Mouse (Mus musculus): Measurements from ENCODE around the gene Rab11b. TPM values are rescaled to one million over a fixed set of nuclear protein-coding genes. Genes with fewer than 3 reads are reported as not detected.

Rab11b gene
- polyA plus RNA-seq, 1 experiment from 2014 or later = 209 TPM

DNA sequence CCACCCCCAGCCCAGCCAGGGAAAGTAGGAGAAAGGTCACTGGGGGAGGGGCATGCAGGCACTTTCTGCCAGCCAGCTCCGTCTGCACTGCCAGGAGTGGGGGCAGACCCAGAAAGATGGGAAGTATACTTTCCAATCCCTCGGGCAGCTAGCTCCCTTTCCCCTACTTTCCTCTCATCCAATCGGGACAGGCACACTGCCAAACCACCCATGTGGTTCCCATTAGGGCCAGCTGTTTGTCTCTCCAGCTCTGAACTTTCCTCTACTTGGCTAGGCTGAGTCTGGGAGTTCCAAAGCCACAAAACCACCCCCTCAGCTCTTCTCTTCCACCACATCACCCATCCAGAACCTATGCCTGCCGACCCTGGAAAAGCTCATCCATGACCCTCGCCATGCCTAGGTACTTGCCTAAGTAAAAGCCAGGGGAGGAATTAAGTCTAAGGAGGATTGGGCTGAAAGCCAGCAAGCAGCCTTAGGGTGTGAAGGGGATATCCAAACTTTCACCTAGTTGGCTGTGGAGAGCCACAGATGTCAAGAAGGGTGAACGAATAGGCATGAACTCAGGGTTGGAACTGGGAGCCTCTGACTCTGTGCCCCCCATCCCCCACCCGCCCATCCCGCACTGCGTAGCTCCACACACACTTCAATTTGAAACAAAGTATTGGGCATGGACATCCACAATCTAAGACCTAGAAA, 19.1 kb upstream of the Rab11b start:
- Histone ChIP-seq H3K36me3 (ENCODE audit: control insufficient read depth, insufficient read depth, low read length) (peaks cover 31% of the 10 kb centered on the region), H3K9me3 (ENCODE audit: control insufficient read depth, low read length) (no peaks in the 10 kb centered on the region), H3K4me3 (ENCODE audit: low read depth, low read length) (peak overlapping the region; percentile 7), H3K27me3 (replicated peaks; ENCODE audit: control insufficient read depth, insufficient read depth, low read length) (no peaks in the 10 kb centered on the region), H3K4me1 (replicated peaks; ENCODE audit: control insufficient read depth, insufficient read depth, low read length) (peaks cover 38% of the 10 kb centered on the region), H3K9ac (ENCODE audit: low read length) (no peak overlapping the region), H3K4me2 (ENCODE audit: low read length) (peak overlapping the region; percentile 79), H3K27ac (ENCODE audit: low read depth) (peak overlapping the region; percentile 87)
- WGBS = 36% methylated on average over 9 of the region's 9 CpGs
- ATAC-seq (replicated peaks; ENCODE audit: low FRiP score, low TSS enrichment, low read depth) = peak; percentile 69
- peak; percentile 93 for DNase-seq (ENCODE audit: low spot score)

- DNase-seq (ENCODE audit: low spot score) = no peak
- WGBS = 93% methylated on average over 4 of the region's 4 CpGs
- H3K27me3 ChIP-seq (replicated peaks; ENCODE audit: control insufficient read depth, insufficient read depth, low read length) = no peaks in the 10 kb centered on the region
- no peak overlapping the region for H3K9ac ChIP-seq (ENCODE audit: low read length)
- H3K27ac ChIP-seq (ENCODE audit: low read depth) = no peak overlapping the region
- ATAC-seq (replicated peaks; ENCODE audit: low FRiP score, low TSS enrichment, low read depth) = no peak
- H3K4me2 ChIP-seq (ENCODE audit: low read length) = no peak overlapping the region
- peaks cover 31% of the 10 kb centered on the region for H3K36me3 ChIP-seq (ENCODE audit: control insufficient read depth, insufficient read depth, low read length)
- H3K9me3 ChIP-seq (ENCODE audit: control insufficient read depth, low read length) = no peaks in the 10 kb centered on the region
- H3K4me1 ChIP-seq (replicated peaks; ENCODE audit: control insufficient read depth, insufficient read depth, low read length) = peaks cover 20% of the 10 kb centered on the region
- no peak overlapping the region for H3K4me3 ChIP-seq (ENCODE audit: low read depth, low read length)
Measured at GRCm38 (mm10) chr17:33775287-33775686, 15.0 kb upstream of the Rab11b start.

GRCm38 (mm10) chr17:33774573-33775155, 14.3 kb upstream of the Rab11b start:
- H3K4me3 ChIP-seq (ENCODE audit: low read depth, low read length) = no peak overlapping the region
- peaks cover 13% of the 10 kb centered on the region for H3K4me1 ChIP-seq (replicated peaks; ENCODE audit: control insufficient read depth, insufficient read depth, low read length)
- peaks cover 31% of the 10 kb centered on the region for H3K36me3 ChIP-seq (ENCODE audit: control insufficient read depth, insufficient read depth, low read length)
- H3K27me3 ChIP-seq (replicated peaks; ENCODE audit: control insufficient read depth, insufficient read depth, low read length) = no peaks in the 10 kb centered on the region
- no peaks in the 10 kb centered on the region for H3K9me3 ChIP-seq (ENCODE audit: control insufficient read depth, low read length)
- ATAC-seq (replicated peaks; ENCODE audit: low FRiP score, low TSS enrichment, low read depth) (no peak), DNase-seq (ENCODE audit: low spot score) (no peak)
- H3K27ac ChIP-seq (ENCODE audit: low read depth) = no peak overlapping the region
- H3K9ac ChIP-seq (ENCODE audit: low read length) = no peak overlapping the region
- 91% methylated on average over 8 of the region's 8 CpGs for WGBS
- H3K4me2 ChIP-seq (ENCODE audit: low read length) = no peak overlapping the region

- no peak overlapping the region for H3K4me3 ChIP-seq (ENCODE audit: low read depth, low read length)
- DNase-seq (ENCODE audit: low spot score) (no peak), ATAC-seq (replicated peaks; ENCODE audit: low FRiP score, low TSS enrichment, low read depth) (no peak)
- no peak overlapping the region for H3K9ac ChIP-seq (ENCODE audit: low read length)
- peaks cover 7% of the 10 kb centered on the region for H3K4me1 ChIP-seq (replicated peaks; ENCODE audit: control insufficient read depth, insufficient read depth, low read length)
- H3K9me3 ChIP-seq (ENCODE audit: control insufficient read depth, low read length) = no peaks in the 10 kb centered on the region
- no peaks in the 10 kb centered on the region for H3K27me3 ChIP-seq (replicated peaks; ENCODE audit: control insufficient read depth, insufficient read depth, low read length)
- H3K4me2 ChIP-seq (ENCODE audit: low read length) = no peak overlapping the region
- peaks cover 31% of the 10 kb centered on the region for H3K36me3 ChIP-seq (ENCODE audit: control insufficient read depth, insufficient read depth, low read length)
- no peak overlapping the region for H3K27ac ChIP-seq (ENCODE audit: low read depth)
- 87% methylated on average over 6 of the region's 6 CpGs for WGBS
Measured at GRCm38 (mm10) chr17:33773871-33774572, 13.7 kb upstream of the Rab11b start.

DNA sequence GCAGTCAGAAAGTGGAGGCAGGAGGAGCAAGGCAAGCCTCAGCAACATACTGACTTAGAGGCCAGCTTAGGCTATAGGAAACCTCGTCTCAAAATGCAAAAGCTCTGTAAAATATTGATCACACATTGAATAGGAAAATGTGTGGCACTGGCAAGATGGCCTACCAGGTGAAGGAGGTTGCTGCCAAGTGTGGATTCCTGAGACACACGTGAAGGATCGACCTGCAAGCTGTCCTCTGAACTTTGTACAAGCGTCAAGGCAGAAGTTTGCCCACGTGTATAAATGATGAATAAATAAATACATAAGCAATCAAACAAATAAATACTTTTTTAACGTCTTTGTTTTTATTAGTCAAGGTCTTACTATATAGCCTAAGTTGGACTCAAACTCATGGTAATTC, 13.1 kb upstream of the Rab11b start:
- 76% methylated on average over 6 of the region's 6 CpGs for WGBS
- peaks cover 31% of the 10 kb centered on the region for H3K36me3 ChIP-seq (ENCODE audit: control insufficient read depth, insufficient read depth, low read length)
- peaks cover under 1% of the 10 kb centered on the region for H3K4me1 ChIP-seq (replicated peaks; ENCODE audit: control insufficient read depth, insufficient read depth, low read length)
- H3K27ac ChIP-seq (ENCODE audit: low read depth) = no peak overlapping the region
- ATAC-seq (replicated peaks; ENCODE audit: low FRiP score, low TSS enrichment, low read depth) (no peak), DNase-seq (ENCODE audit: low spot score) (no peak)
- H3K9me3 ChIP-seq (ENCODE audit: control insufficient read depth, low read length) = no peaks in the 10 kb centered on the region
- no peaks in the 10 kb centered on the region for H3K27me3 ChIP-seq (replicated peaks; ENCODE audit: control insufficient read depth, insufficient read depth, low read length)
- no peak overlapping the region for H3K4me2 ChIP-seq (ENCODE audit: low read length)
- H3K9ac ChIP-seq (ENCODE audit: low read length) = no peak overlapping the region
- no peak overlapping the region for H3K4me3 ChIP-seq (ENCODE audit: low read depth, low read length)

DNA sequence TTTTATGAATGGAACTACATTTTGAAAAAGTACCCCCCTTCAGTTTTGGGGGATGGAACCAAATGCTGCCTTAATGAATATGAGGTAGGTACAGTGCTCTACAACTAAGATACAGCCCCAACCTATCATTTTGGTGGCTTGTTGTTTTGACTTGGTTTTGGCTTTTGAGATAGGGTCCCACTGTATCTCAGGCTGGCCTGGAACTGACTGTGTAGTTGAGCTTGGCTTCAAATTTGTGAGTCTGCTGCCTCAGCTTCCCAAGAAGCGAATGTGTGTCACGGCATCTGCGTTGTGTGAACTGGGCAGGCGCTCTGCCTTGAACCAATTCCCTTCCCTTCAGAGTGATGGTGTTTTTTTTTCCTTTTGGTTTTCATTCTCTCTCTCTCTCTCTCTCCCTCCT, 11.3 kb upstream of the Rab11b start:
- no peaks in the 10 kb centered on the region for H3K9me3 ChIP-seq (ENCODE audit: control insufficient read depth, low read length)
- peaks cover 15% of the 10 kb centered on the region for H3K36me3 ChIP-seq (ENCODE audit: control insufficient read depth, insufficient read depth, low read length)

DNA sequence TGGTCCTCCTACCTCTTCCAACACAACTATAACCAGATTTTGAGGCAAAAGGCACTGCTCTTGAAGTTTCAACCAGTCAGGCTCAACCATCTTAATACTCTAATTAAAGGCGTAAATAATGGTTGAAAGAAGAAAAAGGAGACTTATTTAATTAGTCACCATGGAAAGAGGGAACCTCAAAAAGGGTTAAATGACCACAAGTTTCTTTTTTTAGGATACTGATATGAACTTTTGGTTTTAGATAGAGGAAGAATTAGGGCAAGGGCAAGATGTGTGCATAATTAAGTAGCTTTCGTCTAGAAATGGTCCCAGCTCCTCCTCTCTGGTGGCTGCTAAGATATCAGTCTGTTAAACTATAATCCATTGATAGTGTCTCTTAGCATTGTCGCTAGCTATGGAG, 6.1 kb upstream of the Rab11b start:
- Histone ChIP-seq H3K9ac (ENCODE audit: low read length) (no peak overlapping the region), H3K27me3 (replicated peaks; ENCODE audit: control insufficient read depth, insufficient read depth, low read length) (no peaks in the 10 kb centered on the region), H3K4me3 (ENCODE audit: low read depth, low read length) (no peak overlapping the region), H3K4me2 (ENCODE audit: low read length) (no peak overlapping the region), H3K4me1 (replicated peaks; ENCODE audit: control insufficient read depth, insufficient read depth, low read length) (no peaks in the 10 kb centered on the region), H3K9me3 (ENCODE audit: control insufficient read depth, low read length) (no peaks in the 10 kb centered on the region), H3K27ac (ENCODE audit: low read depth) (no peak overlapping the region), H3K36me3 (ENCODE audit: control insufficient read depth, insufficient read depth, low read length) (no peaks in the 10 kb centered on the region)
- ATAC-seq (replicated peaks; ENCODE audit: low FRiP score, low TSS enrichment, low read depth) = no peak
- 66% methylated on average over 3 of the region's 3 CpGs for WGBS
- no peak for DNase-seq (ENCODE audit: low spot score)

More for the DNA sequence above, 11.3 kb upstream of the Rab11b start:
- WGBS = 85% methylated on average over 4 of the region's 4 CpGs
- Histone ChIP-seq H3K27me3 (replicated peaks; ENCODE audit: control insufficient read depth, insufficient read depth, low read length) (no peaks in the 10 kb centered on the region), H3K9ac (ENCODE audit: low read length) (no peak overlapping the region), H3K4me2 (ENCODE audit: low read length) (no peak overlapping the region), H3K27ac (ENCODE audit: low read depth) (no peak overlapping the region), H3K4me3 (ENCODE audit: low read depth, low read length) (no peak overlapping the region), H3K4me1 (replicated peaks; ENCODE audit: control insufficient read depth, insufficient read depth, low read length) (no peaks in the 10 kb centered on the region)
- no peak for DNase-seq (ENCODE audit: low spot score)
- no peak for ATAC-seq (replicated peaks; ENCODE audit: low FRiP score, low TSS enrichment, low read depth)

GRCm38 (mm10) chr17:33759767-33760254, 519 bp downstream of the Rab11b start:
- DNase-seq (ENCODE audit: low spot score) = peak; percentile 99
- no peaks in the 10 kb centered on the region for H3K9me3 ChIP-seq (ENCODE audit: control insufficient read depth, low read length)
- peak; percentile 92 for ATAC-seq (replicated peaks; ENCODE audit: low FRiP score, low TSS enrichment, low read depth)
- H3K27ac ChIP-seq (ENCODE audit: low read depth) = peak overlapping the region; percentile 100
- H3K4me2 ChIP-seq (ENCODE audit: low read length) = peak overlapping the region; percentile 88
- H3K27me3 ChIP-seq (replicated peaks; ENCODE audit: control insufficient read depth, insufficient read depth, low read length) = no peaks in the 10 kb centered on the region
- under 1% methylated on average over 35 of the region's 38 CpGs for WGBS
- H3K9ac ChIP-seq (ENCODE audit: low read length) = peak overlapping the region; percentile 99
- peak overlapping the region; percentile 80 for H3K4me3 ChIP-seq (ENCODE audit: low read depth, low read length)
- 0 out of 2 replicates have a peak, but pooled peaks cover 5% of the 10 kb centered on the region for H3K36me3 ChIP-seq (ENCODE audit: control insufficient read depth, insufficient read depth, low read length)
- peaks cover 29% of the 10 kb centered on the region for H3K4me1 ChIP-seq (replicated peaks; ENCODE audit: control insufficient read depth, insufficient read depth, low read length)
